Mouse (Mus musculus): ENCODE data around the gene Ilvbl.
"Not testable (repeated sequence)": the region's sequence is repeated elsewhere in the genome, so short reads cannot be mapped to it uniquely, and the experiment has no call there.

Ilvbl gene

DNA sequence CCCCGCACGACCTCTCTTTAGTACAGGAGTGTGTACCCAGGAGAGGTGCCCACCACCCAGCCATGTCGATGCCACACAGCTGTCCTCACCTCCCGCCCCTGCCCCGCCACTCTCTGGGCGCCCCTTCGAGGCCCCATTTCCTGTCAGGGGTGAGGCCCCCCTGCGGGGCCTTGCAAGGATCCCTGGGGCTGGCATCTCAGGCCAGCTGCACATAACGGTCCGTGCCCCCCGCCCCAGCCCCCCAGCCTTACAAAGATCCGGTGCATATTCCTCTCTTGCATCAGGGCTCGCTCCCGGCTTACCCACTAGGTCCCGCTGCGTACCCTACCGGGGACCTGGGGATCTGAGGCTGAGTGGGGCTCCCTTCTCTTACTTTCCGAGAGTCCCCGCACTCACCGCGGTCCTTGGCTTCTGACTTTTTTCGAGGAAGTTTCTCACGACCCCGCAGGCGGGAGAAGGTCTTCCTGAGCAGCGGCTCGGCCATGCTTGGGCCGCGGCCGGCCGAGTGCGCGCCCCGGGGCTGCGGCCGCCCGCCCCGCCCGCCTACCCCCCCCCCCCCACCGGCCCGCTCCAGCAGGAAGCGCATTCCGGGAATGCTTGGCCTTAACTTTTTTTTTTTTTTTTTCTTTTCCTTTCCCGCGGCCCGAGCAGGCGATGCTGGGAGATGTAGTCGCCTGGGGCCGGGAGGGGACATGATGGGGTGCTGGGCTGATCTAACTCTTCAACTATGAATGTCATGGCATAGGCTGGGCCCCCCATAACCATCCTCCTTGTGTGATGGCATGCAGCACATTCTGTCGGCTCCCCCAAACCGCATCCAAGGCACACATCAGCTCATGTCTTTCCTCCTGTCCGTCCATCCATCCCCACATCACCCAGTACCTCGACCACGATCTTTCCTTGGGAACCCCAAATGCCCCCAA lies 17.5 kb downstream of the Ilvbl start, which contains the start of gene Syde1:
TSS of gene Syde1 (minus strand) at position 559 of the 923 bp plus-strand sequence.
- DNase-seq = no peak

DNA sequence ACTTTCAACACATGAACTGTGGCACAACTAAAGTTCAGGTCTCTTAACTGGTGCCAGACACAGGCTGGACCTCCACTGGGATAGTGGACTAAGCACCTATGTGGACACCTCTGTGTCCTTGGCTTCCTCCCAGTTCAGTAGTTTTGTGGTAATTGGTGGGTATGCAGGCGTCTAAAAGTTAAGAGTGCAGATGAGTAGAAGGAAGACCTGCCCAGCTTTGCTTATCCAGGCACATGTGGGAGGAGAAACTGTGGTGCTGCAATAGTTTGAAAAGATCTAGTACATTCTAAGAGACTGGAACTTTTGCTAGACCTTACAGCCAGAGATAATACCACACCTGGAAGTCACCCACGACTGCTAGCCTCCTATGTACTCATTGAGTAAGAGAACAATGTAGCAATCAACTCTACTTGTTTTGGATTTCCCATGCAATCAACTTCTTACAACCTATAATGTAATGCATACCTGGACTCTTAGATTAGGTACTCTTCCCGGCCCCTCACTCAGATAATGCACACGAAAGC lies 18.8 kb downstream of the Ilvbl start:
- no peak for DNase-seq

DNA sequence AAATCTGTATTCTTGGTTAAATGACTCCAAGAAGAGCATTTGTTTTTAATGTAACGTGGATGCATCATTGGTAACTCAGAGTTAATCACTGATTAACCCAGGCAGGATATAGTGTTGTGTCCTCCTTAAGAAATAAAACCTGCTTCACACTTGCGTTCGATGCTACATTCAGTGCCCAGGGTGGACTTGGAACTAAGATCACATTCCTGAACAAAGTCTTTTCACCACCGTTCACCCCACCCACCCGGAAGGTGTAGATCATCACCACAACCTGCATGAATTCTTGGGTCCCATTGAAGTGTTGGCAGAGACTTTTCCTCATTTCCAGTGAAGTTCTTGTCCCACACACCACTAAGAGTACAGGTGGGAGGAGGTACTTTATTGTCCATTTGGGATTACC lies 19.6 kb downstream of the Ilvbl start:
- no peak for DNase-seq

DNA sequence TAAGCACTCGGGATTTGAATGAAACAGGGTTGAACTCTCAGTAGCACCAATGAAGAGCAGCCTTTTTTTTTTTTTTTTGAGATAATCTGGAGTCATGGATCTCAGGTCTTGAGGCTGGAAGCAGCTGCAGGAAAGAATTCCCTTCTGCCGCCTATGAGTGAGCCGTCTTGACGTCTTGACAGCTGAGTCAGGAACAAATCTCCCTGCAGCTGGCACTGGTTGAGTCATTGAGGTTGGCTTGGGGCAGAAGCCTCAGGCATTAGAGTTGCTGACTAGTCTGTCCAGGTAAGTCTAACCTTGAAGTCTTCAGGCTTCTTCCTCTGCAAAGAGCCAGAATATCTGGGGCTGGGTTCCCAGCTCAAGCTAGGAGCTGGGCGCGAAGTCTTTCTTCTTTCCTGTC lies 20.0 kb downstream of the Ilvbl start:
- no peak for DNase-seq

DNA sequence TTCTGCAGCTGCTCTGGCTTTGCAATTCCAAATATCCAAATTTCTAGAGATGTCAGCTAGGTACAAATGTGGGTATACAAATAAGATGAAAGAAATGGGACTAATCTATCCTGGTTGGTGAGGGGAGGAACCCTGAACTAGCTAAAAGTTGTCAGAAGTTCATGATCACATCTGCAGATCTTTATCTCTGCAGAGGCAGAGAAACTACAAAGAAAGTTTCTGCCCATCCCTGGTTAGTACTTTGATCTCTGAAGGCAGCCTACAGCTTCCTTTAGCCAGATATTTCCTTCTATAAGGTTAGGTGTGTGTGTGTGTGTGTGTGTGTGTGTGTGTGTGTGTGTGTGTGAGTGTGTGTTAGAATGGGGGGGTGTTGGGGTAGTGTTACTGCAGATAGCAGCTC lies 20.4 kb downstream of the Ilvbl start:
- no peak for DNase-seq

DNA sequence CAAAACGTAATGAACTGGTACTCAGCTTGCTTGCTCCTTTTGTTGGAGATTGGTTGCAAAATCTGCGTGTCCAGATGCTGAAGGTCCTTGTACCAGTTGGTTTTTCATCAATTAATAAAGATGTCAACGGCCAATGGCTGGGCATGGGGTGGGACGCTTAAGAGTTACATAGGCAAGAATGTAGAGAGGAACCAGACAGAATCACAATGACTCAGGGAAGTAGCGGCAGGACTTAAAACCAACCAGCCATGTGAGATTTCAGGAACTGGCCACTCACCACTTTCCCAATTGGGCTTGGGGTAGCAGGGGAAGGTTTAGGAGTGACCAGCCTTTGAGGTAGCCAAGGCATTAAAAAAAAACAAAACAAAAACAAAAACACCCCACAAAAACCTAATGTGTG lies 25.7 kb downstream of the Ilvbl start:
- DNase-seq = no peak

DNA sequence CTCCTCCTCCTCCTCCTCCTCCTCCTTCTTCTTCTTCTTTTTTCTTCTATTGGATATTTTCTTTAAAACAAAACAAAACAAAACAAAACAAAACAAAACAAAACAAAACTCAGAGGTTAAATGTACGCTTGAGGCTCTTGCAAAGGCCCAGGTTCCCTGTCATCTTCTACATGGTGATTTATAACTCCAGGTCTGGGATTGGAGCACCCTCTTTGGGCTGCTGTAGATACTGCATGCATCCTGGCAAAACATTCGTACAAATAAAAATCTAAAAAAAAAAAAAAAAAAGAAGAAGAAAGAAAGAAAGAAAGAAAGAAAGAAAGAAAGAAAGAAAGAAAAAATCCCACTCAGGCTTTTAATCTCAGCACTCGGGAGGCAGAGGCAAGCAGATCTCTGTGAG lies 30.9 kb downstream of the Ilvbl start:
- no peak for DNase-seq

DNA sequence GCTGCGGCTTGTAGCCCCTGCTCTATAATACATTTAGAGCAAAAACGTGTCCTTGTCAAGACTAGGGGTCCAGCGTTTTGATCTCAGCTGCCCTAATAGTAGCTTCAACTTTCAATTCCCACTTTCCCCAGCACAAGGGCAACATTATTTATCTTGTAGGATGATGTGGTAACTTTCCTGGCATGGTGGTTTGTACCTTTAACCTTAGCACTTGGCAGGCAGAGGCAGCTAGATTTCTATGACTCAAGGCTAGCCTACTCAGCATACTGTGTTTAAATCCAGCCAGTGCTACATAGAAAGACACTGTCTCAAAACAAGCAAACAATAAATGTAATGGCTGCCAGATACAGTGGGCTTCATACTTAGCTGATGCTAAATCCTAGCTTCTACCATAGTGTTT lies 33.5 kb downstream of the Ilvbl start:
- DNase-seq = no peak

DNA sequence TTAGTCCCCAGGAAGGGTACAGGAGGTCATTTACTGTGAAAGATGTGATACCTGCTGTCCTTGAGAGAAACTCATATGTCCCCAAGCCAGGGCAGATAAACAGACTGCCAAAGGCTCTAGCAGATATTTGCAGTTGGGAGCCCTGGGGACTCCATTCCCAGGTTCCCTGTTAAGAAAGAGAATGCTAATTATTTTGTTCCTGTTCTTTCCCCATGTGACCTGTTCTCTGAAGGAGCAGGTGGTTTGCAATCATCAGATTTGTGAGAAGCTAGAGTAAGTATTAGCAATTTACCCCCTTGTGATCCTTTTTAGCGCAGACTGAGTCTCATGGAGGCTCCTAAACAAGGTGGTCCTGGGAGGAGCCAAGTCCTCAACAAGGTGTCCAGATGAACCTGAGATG lies 43.8 kb downstream of the Ilvbl start, which contains the start of gene Olfr1357:
TSS of gene Olfr1357 (minus strand) at position 101 of the 400 bp plus-strand sequence.
- no peak for DNase-seq

DNA sequence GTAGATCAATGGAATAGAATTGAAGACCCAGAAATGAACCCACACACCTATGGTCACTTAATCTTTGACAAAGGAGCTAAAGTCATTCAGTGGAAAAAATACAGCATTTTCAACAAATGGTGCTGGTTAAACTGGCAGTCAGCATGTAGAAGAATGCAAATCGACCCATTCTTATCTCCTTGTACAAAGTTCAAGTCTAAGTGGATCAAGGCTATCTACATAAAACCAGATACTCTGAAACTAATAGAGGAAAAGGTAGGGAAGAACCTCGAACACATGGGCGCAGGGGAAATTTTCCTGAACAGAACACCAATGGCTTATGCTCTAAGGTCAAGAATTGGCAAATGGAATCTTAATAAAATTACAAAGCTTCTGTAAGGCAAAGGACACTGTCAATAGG lies 49.0 kb downstream of the Ilvbl start:
- not testable (repeated sequence) for DNase-seq

DNA sequence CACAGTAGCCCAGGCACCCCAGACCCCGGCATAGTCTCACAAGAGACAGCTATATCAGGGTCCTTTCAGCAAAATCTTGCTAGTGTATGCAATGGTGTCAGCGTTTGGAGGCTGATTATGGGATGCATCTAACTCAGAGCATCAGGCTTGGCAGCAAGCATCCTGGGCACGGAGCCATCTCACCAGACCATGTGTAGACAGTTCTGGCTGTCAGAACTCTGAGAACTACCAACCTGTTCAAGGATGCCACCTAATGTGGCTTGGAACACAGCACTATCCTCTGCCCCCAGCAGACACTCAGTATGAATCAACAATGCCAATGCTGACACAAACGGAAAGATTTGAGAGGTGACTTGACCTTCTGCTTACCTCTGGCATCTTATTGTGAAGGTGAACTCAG lies 56.0 kb downstream of the Ilvbl start:
- no peak for DNase-seq

DNA sequence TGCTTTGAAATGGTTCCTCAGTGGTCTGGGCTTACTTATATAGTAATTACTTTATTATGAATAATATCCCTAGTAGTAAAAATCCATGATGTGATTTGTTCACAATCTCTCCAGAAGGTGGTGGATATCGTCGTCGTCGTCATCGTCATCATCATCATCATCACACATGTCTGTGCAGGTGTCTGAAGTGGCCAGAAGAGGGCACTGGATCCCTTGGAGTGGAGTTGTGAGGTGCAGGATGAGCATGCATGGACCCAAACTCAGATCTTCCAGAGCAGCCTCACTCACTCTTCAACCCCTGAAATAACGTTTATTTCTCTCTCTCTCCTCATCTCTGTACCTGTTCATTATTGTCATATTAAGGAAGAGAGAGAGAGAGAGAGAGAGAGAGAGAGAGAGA lies 58.2 kb downstream of the Ilvbl start:
- peak; percentile 25 for DNase-seq
